Mouse (Mus musculus) left cerebral cortex, adult 9 months (tissue): ENCODE results near the gene 4930415O20Rik.

Experiments
- DNase-seq, 2 experiments: peaks; one replicate each; pipeline ENCODE4 v3.0.0; 2022; ENCODE audit warnings: low spot score in 2 of 2

4930415O20Rik gene

GRCm38 (mm10) chr15:98629464-98629863, 58.7 kb downstream of the 4930415O20Rik start:
- DNase-seq: no peak

GRCm38 (mm10) chr15:98630540-98630939, 59.7 kb downstream of the 4930415O20Rik start, which contains the start of gene Cacnb3:
Gene Cacnb3 (plus strand): TSS chr15:98630840.
- DNase-seq: no peak

- no peak for DNase-seq
Measured at GRCm38 (mm10) chr15:98631493-98631892, 60.7 kb downstream of the 4930415O20Rik start.

GRCm38 (mm10) chr15:98632107-98632744, 61.4 kb downstream of the 4930415O20Rik start:
- DNase-seq: peak in 1 of 2 experiments; percentile 64

- DNase-seq: no peak
Measured at GRCm38 (mm10) chr15:98632921-98633320, 62.1 kb downstream of the 4930415O20Rik start.

GRCm38 (mm10) chr15:98633822-98634470, 63.1 kb downstream of the 4930415O20Rik start:
- no peak for DNase-seq

- DNase-seq: peak in 1 of 2 experiments; percentile 80
Measured at GRCm38 (mm10) chr15:98634541-98635081, 63.8 kb downstream of the 4930415O20Rik start.

GRCm38 (mm10) chr15:98635291-98635841, 64.6 kb downstream of the 4930415O20Rik start:
- DNase-seq: no peak

- peak in 1 of 2 experiments; percentile 70 for DNase-seq
Measured at GRCm38 (mm10) chr15:98636517-98636916, 65.7 kb downstream of the 4930415O20Rik start.

GRCm38 (mm10) chr15:98637155-98637554, 66.4 kb downstream of the 4930415O20Rik start:
- no peak for DNase-seq
